Mouse (Mus musculus) neural tube, embryonic 13.5 days (tissue): ENCODE measurements at regions not wholly inside any gene's neighbourhood (a gene's known extent, or its start where the extent isn't known, plus 50 kb on each side); places are given as distances from the start of the nearest gene placed in this dataset.

ENCODE experiments used
- ATAC-seq: fragments of 200-750 bp; cut with Nextera tagmentation; 2 replicates; pipeline ENCODE4 v1.8.0; 2017; ENCODE audit warnings: low read depth, mild to moderate bottlenecking, moderate TSS enrichment, moderate library complexity
- H3K27ac ChIP-seq: fragments of 300-500 bp; sonication (generic); replicated peaks from 2 replicates; pipeline ENCODE4 v1.5.1; 2015; ENCODE audit warnings: moderate library complexity, mild to moderate bottlenecking, inconsistent platforms
- H3K27me3 ChIP-seq: fragments of 300-500 bp; sonication (generic); 2 replicates; pipeline ENCODE4 v1.6.1; 2015; ENCODE audit warnings: mild to moderate bottlenecking, inconsistent platforms
- H3K36me3 ChIP-seq: fragments of 300-500 bp; sonication (generic); 2 replicates; pipeline ENCODE4 v1.6.1; 2015; ENCODE audit warnings: mild to moderate bottlenecking, inconsistent platforms
- H3K4me1 ChIP-seq: fragments of 300-500 bp; sonication (generic); replicated peaks from 2 replicates; pipeline ENCODE4 v1.6.1; 2015; ENCODE audit warnings: inconsistent platforms
- H3K4me2 ChIP-seq: fragments of 300-500 bp; sonication (generic); 2 replicates; pipeline ENCODE4 v1.6.1; 2015; ENCODE audit warnings: inconsistent platforms, mild to moderate bottlenecking, moderate library complexity
- H3K4me3 ChIP-seq: fragments of 300-500 bp; sonication (generic); 2 replicates; pipeline ENCODE4 v1.5.1; 2015; ENCODE audit warnings: mild to moderate bottlenecking, inconsistent platforms
- H3K9ac ChIP-seq: fragments of 300-500 bp; sonication (generic); 2 replicates; pipeline ENCODE4 v1.6.1; 2015; ENCODE audit warnings: moderate library complexity, mild to moderate bottlenecking, inconsistent platforms
- H3K9me3 ChIP-seq: fragments of 300-500 bp; sonication (generic); 2 replicates; pipeline ENCODE4 v1.6.1; 2016; ENCODE audit warnings: inconsistent platforms
- WGBS: fragments of 180-500 bp; shearing (Covaris S2); methylation state at CpG from one replicate; pipeline ENCODE4 v1.1.7; 2015; 5-methylcytosine and 5-hydroxymethylcytosine counted together

- ATAC-seq, result no peak
- Histone ChIP-seq H3K36me3 (no peaks in the 10 kb centered on the region), H3K4me1 (no peaks in the 10 kb centered on the region), H3K9ac (no peak overlapping the region), H3K27me3 (no peaks in the 10 kb centered on the region), H3K27ac (no peak overlapping the region), H3K9me3 (no peaks in the 10 kb centered on the region), H3K4me2 (no peak overlapping the region), H3K4me3 (no peak overlapping the region)
- WGBS, result 79% methylated on average over 8 of the region's 8 CpGs
Measured at GRCm38 (mm10) chr7:117150355-117150754, 230.4 kb upstream of the Xylt1 start.

GRCm38 (mm10) chr7:117153826-117154550 lies 226.8 kb upstream of the Xylt1 start:
- H3K9ac ChIP-seq, result no peak overlapping the region
- H3K4me2 ChIP-seq, result no peak overlapping the region
- 88% methylated on average over 5 of the region's 5 CpGs for whole genome bisulfite sequencing
- H3K4me1 ChIP-seq, result no peaks in the 10 kb centered on the region
- no peak overlapping the region for H3K27ac ChIP-seq
- H3K27me3 ChIP-seq, result no peaks in the 10 kb centered on the region; the same call in 1 of the 2 replicates
- H3K9me3 ChIP-seq, result no peaks in the 10 kb centered on the region
- ATAC-seq, result no peak
- H3K36me3 ChIP-seq, result no peaks in the 10 kb centered on the region
- no peak overlapping the region for H3K4me3 ChIP-seq

DNA sequence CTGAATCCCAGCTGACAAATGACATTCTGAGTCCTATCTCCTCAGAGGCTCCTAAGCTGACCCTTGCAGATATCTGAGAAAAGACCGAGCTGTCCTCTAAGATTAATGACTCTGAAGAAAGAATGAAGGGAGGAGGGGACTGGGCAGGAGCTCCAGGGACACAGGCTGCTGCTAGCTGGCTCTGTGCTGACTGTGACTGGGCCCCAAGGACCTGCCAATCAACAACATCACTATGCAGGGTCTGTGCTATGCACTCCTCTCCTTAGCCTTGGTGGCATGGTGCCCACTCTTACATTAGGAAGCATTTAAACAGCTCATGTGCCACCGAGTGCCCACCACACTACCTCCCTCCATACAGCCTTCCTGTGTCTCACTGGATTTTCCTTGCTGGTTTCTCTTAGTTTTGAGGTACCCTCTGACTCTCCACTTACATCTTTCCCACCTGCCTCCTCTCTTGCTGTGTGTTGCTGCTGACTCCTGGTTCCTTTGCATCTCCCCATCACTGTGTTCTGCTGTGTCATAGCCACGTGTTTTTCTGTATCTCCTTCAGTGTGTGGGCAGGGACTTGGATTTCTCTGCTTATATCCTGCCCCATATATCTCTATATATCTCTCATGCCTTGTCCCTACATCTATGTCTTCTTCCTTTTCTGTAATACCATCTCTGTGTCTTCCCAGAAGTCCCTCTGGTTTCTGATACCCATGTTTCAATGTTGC lies 219.4 kb upstream of the Xylt1 start:
- no peaks in the 10 kb centered on the region for H3K9me3 ChIP-seq
- H3K36me3 ChIP-seq, result no peaks in the 10 kb centered on the region
- no peaks in the 10 kb centered on the region; the same call in 1 of the 2 replicates for H3K27me3 ChIP-seq
- no peak overlapping the region for H3K27ac ChIP-seq
- 48% methylated on average over 3 of the region's 3 CpGs for WGBS
- no peak overlapping the region for H3K9ac ChIP-seq
- ATAC-seq, result peak; percentile 47; the same call in 1 of the 2 replicates
- no peak overlapping the region for H3K4me2 ChIP-seq
- no peaks in the 10 kb centered on the region for H3K4me1 ChIP-seq
- H3K4me3 ChIP-seq, result no peak overlapping the region

DNA sequence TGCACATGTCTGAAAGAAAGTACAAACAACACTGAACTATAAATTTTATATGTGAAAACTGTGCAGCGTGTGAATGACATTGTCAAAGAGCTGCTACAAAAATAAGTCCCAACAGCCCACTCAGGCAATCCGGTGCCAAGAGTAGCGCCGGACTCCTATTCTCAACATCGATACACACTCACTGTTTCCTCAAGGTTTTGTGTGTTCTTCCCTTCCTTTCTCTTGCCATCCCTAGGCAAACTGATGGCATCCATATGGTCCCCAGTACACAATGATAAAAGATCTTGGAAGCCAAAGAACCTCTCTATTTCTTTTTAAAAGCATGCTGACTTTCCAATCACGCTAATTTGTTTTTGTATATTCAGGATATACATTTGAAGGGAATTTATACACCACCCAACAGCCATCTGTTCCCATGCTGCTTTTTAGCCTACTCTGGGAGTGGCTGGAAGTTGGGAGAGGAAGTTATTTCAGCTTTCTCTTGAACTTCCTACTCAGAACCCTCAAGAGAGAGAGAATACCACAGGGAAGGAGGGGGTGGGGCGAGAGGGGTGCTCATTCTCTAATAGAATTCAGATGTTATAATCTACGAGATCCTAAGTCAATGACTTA lies 205.9 kb upstream of the Xylt1 start:
- Histone ChIP-seq H3K9me3 (peaks cover 7% of the 10 kb centered on the region), H3K9ac (no peak overlapping the region), H3K4me2 (no peak overlapping the region), H3K27me3 (no peaks in the 10 kb centered on the region), H3K27ac (no peak overlapping the region), H3K36me3 (no peaks in the 10 kb centered on the region), H3K4me1 (no peaks in the 10 kb centered on the region), H3K4me3 (no peak overlapping the region)
- no peak for ATAC-seq
- 82% methylated on average over 8 of the region's 8 CpGs for WGBS

- WGBS, result 61% methylated on average over 1 of the region's 1 CpGs
- no peak for ATAC-seq
Measured at GRCm38 (mm10) chr7:117184011-117184410, 196.8 kb upstream of the Xylt1 start.

DNA sequence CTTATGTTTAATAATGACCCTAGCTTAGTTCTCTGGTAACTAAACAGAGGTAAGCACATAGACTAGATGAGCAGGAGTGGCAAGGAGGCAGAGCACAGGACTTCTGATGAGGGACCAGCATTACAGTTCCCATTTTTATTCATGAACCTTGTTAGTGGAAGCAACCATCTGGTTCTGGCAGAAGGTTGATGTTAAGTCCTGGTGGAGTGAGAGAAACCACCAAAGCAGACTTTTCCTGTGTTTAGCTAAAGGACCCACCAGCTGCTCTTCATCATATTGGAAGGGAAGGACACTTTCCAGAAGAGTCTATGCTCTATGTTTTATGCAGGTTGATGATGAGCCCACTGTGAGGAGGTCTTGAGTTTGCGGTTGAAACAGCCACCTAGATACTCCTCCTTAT lies 194.9 kb upstream of the Xylt1 start:
- Histone ChIP-seq H3K4me3 (no peak overlapping the region), H3K27ac (no peak overlapping the region), H3K9me3 (no peaks in the 10 kb centered on the region), H3K4me1 (no peaks in the 10 kb centered on the region), H3K27me3 (no peaks in the 10 kb centered on the region), H3K4me2 (no peak overlapping the region), H3K36me3 (no peaks in the 10 kb centered on the region), H3K9ac (no peak overlapping the region)
- no peak for ATAC-seq
- 87% methylated on average over 1 of the region's 1 CpGs for WGBS

More at GRCm38 (mm10) chr7:117184011-117184410, 196.8 kb upstream of the Xylt1 start:
- Histone ChIP-seq H3K9ac (no peak overlapping the region), H3K4me3 (no peak overlapping the region), H3K27me3 (no peaks in the 10 kb centered on the region), H3K27ac (no peak overlapping the region), H3K4me2 (no peak overlapping the region), H3K4me1 (no peaks in the 10 kb centered on the region), H3K36me3 (no peaks in the 10 kb centered on the region), H3K9me3 (no peaks in the 10 kb centered on the region)

GRCm38 (mm10) chr7:117196611-117197010 lies 184.2 kb upstream of the Xylt1 start:
- 77% methylated on average over 3 of the region's 3 CpGs for WGBS
- H3K4me2 ChIP-seq, result no peak overlapping the region
- H3K4me1 ChIP-seq, result no peaks in the 10 kb centered on the region
- H3K27me3 ChIP-seq, result no peaks in the 10 kb centered on the region
- no peak for ATAC-seq
- no peak overlapping the region for H3K4me3 ChIP-seq
- H3K36me3 ChIP-seq, result no peaks in the 10 kb centered on the region
- H3K9ac ChIP-seq, result no peak overlapping the region
- no peak overlapping the region for H3K27ac ChIP-seq
- H3K9me3 ChIP-seq, result no peaks in the 10 kb centered on the region

GRCm38 (mm10) chr7:117226294-117226693 lies 154.5 kb upstream of the Xylt1 start:
- no peak overlapping the region for H3K9ac ChIP-seq
- no peaks in the 10 kb centered on the region for H3K27me3 ChIP-seq
- no peaks in the 10 kb centered on the region for H3K36me3 ChIP-seq
- no peak overlapping the region for H3K27ac ChIP-seq
- H3K4me1 ChIP-seq, result peaks cover 2% of the 10 kb centered on the region
- no peak overlapping the region for H3K4me3 ChIP-seq
- no peak overlapping the region for H3K4me2 ChIP-seq
- H3K9me3 ChIP-seq, result no peaks in the 10 kb centered on the region
- ATAC-seq, result no peak

DNA sequence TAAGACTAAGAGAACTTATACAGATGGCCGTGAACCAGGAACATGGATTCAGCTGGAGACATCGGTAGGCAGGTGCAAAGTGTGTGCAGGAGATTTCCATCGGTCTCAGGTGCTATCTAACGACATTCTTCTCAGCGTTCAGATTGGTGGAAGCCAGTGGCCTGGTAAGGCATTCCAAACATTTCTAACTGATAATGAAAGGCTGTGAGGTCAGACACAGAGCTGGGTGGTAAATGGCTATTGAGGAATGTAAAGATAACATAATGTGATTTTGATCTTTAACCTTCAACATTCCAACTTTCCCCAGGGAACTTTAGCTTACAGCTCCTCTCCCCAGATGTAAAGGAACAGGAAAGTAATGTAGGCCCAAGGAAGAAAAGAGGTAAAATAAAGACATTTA lies 151.2 kb upstream of the Xylt1 start:
- H3K4me2 ChIP-seq, result no peak overlapping the region
- H3K9ac ChIP-seq, result no peak overlapping the region
- WGBS, result 74% methylated on average over 5 of the region's 5 CpGs
- H3K9me3 ChIP-seq, result no peaks in the 10 kb centered on the region
- no peaks in the 10 kb centered on the region for H3K27me3 ChIP-seq
- no peak overlapping the region for H3K27ac ChIP-seq
- no peak overlapping the region for H3K4me3 ChIP-seq
- no peaks in the 10 kb centered on the region for H3K36me3 ChIP-seq
- no peaks in the 10 kb centered on the region; the same call in 1 of the 2 replicates for H3K4me1 ChIP-seq
- ATAC-seq, result no peak

- ATAC-seq, result no peak
- H3K9ac ChIP-seq, result no peak overlapping the region
Measured at GRCm38 (mm10) chr7:117256819-117257218, 124.0 kb upstream of the Xylt1 start.

GRCm38 (mm10) chr7:117258557-117258956 lies 122.2 kb upstream of the Xylt1 start:
- Histone ChIP-seq H3K27ac (no peak overlapping the region), H3K9ac (no peak overlapping the region), H3K36me3 (no peaks in the 10 kb centered on the region), H3K4me2 (no peak overlapping the region), H3K9me3 (no peaks in the 10 kb centered on the region), H3K4me3 (no peak overlapping the region), H3K27me3 (no peaks in the 10 kb centered on the region), H3K4me1 (peaks cover 20% of the 10 kb centered on the region)
- WGBS, result 76% methylated on average over 5 of the region's 5 CpGs
- no peak for ATAC-seq

More at GRCm38 (mm10) chr7:117256819-117257218, 124.0 kb upstream of the Xylt1 start:
- Histone ChIP-seq H3K9me3 (no peaks in the 10 kb centered on the region), H3K27me3 (no peaks in the 10 kb centered on the region), H3K27ac (no peak overlapping the region), H3K4me3 (no peak overlapping the region), H3K4me2 (no peak overlapping the region), H3K4me1 (peaks cover 8% of the 10 kb centered on the region), H3K36me3 (no peaks in the 10 kb centered on the region)
- 86% methylated on average over 9 of the region's 9 CpGs for WGBS

GRCm38 (mm10) chr7:117259151-117259550 lies 121.6 kb upstream of the Xylt1 start:
- Histone ChIP-seq H3K27me3 (no peaks in the 10 kb centered on the region), H3K36me3 (no peaks in the 10 kb centered on the region), H3K9ac (no peak overlapping the region), H3K4me1 (peaks cover 20% of the 10 kb centered on the region), H3K27ac (no peak overlapping the region), H3K4me2 (no peak overlapping the region), H3K9me3 (no peaks in the 10 kb centered on the region), H3K4me3 (no peak overlapping the region)
- ATAC-seq, result no peak
- 45% methylated on average over 5 of the region's 5 CpGs for WGBS
